ENCODE assay signal across 27 mouse cellular contexts in the genomic region with DNA sequence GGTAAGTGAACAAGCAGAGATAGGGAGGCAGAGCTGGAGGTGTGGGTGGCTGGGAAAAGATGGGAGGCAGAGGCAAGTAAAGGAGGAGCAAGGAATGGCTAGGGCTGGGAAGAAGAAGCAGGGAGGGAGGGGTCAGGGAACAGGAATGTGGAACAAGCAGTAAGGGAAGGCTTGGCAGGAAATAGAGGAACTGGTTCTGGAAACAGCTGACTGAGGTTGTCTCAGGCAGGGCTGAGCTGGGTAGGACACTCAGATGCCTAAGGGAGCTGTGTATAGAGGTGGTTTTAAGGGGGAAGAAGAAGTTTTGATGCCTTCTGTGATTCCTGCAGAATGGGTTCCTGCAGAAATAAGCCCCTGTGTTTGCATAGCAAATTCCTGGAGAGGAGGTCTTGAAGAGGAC.
A peak's percentile ranks its signal among the peaks of the same experiment; 100 is the strongest.
DNase-seq lines count a peak whose midpoint lies in the region; ATAC-seq and TF ChIP-seq lines count a peak whose summit lies in the region.
"Had no signal": no experiment of that assay in that cellular context is flagged by ENCODE, and none has a peak within 500 bp of the region (broad histone marks: within the 10 kb centered on the region; RNA-seq: fewer than 3 reads in every experiment).

No protein-coding gene starts in this region.

- H3K9ac ChIP-seq in kidney, postnatal 0 days (ENCODE audit: low read depth, low read length), result no peak overlapping the region
- H3K9ac ChIP-seq in kidney, embryonic 14.5 days (ENCODE audit: low read depth, low read length), result no peak overlapping the region
- H3K9ac ChIP-seq in midbrain, embryonic 11.5 days (ENCODE audit: low read length), result no peak overlapping the region
- H3K9ac ChIP-seq in midbrain, postnatal 0 days (replicated peaks; ENCODE audit: low read length, poor library complexity, severe bottlenecking), result no peak overlapping the region
- H3K9ac ChIP-seq: embryonic facial prominence, embryonic 12.5 days; embryonic facial prominence, embryonic 15.5 days; forebrain, postnatal 0 days; hindbrain, embryonic 12.5 days; hindbrain, embryonic 15.5 days had no signal

- peak; percentile 5 for DNase-seq in kidney, postnatal 0 days (ENCODE audit: low spot score)
- peak; percentile 14 for DNase-seq in midbrain, embryonic 11.5 days (ENCODE audit: low spot score, missing footprints)
- DNase-seq in midbrain, postnatal 0 days (ENCODE audit: low spot score), result no peak
- no peak for DNase-seq in right cerebral cortex, postnatal 14 days
- DNase-seq: adrenal gland, adult 8-10 months; adrenal gland, postnatal 25 days; B cell, adult 2 months; cerebellum, adult 11-12 months; cerebellum, adult 8-10 months; cerebellum, postnatal 10 days; cerebellum, postnatal 36 days; forebrain, postnatal 0 days; gastrocnemius, adult 2 months; gastrocnemius, postnatal 14 days; heart, adult 2 months had no signal

- H3K4me1 ChIP-seq in kidney, postnatal 0 days (replicated peaks; ENCODE audit: insufficient read depth, low read length), result no peaks in the 10 kb centered on the region
- no peaks in the 10 kb centered on the region for H3K4me1 ChIP-seq in kidney, embryonic 14.5 days (ENCODE audit: control insufficient read depth, insufficient read depth, low read length)
- no peaks in the 10 kb centered on the region for H3K4me1 ChIP-seq in midbrain, embryonic 11.5 days (ENCODE audit: control insufficient read depth, insufficient read depth, low read length)
- no peaks in the 10 kb centered on the region for H3K4me1 ChIP-seq in midbrain, postnatal 0 days (ENCODE audit: insufficient read depth, low read length)
- H3K4me1 ChIP-seq: embryonic facial prominence, embryonic 12.5 days; embryonic facial prominence, embryonic 15.5 days; hindbrain, embryonic 12.5 days; hindbrain, embryonic 15.5 days had no signal

- H3K4me3 ChIP-seq in kidney, postnatal 0 days (replicated peaks; ENCODE audit: low read depth, low read length), result no peak overlapping the region
- H3K4me3 ChIP-seq in kidney, embryonic 14.5 days (ENCODE audit: low read length), result no peak overlapping the region
- H3K4me3 ChIP-seq in midbrain, embryonic 11.5 days (ENCODE audit: low read depth, low read length), result no peak overlapping the region
- H3K4me3 ChIP-seq in midbrain, postnatal 0 days (ENCODE audit: low read depth, low read length), result no peak overlapping the region
- H3K4me3 ChIP-seq: embryonic facial prominence, embryonic 12.5 days; embryonic facial prominence, embryonic 15.5 days; gastrocnemius, adult 2 months; heart, adult 2 months; hindbrain, embryonic 12.5 days; hindbrain, embryonic 15.5 days had no signal

- H3K27me3 ChIP-seq in kidney, postnatal 0 days (ENCODE audit: insufficient read depth, low read length), result no peaks in the 10 kb centered on the region
- no peaks in the 10 kb centered on the region for H3K27me3 ChIP-seq in kidney, embryonic 14.5 days (ENCODE audit: control insufficient read depth, insufficient read depth, low read length)
- no peaks in the 10 kb centered on the region for H3K27me3 ChIP-seq in midbrain, embryonic 11.5 days (ENCODE audit: control insufficient read depth, insufficient read depth, low read length)
- no peaks in the 10 kb centered on the region for H3K27me3 ChIP-seq in midbrain, postnatal 0 days (ENCODE audit: insufficient read depth, low read length)
- H3K27me3 ChIP-seq: CH12.LX; embryonic facial prominence, embryonic 12.5 days; embryonic facial prominence, embryonic 15.5 days; hindbrain, embryonic 12.5 days; hindbrain, embryonic 15.5 days had no signal

- H3K9me3 ChIP-seq in kidney, postnatal 0 days (replicated peaks; ENCODE audit: low read length), result no peaks in the 10 kb centered on the region
- H3K9me3 ChIP-seq in kidney, embryonic 14.5 days (ENCODE audit: control insufficient read depth, low read length), result no peaks in the 10 kb centered on the region; the same call in 1 of the 2 replicates
- no peaks in the 10 kb centered on the region; the same call in 1 of the 2 replicates for H3K9me3 ChIP-seq in midbrain, embryonic 11.5 days (ENCODE audit: control insufficient read depth, low read length)
- peaks cover 8% of the 10 kb centered on the region; the same call in 1 of the 2 replicates for H3K9me3 ChIP-seq in midbrain, postnatal 0 days (ENCODE audit: low read length)
- H3K9me3 ChIP-seq: embryonic facial prominence, embryonic 15.5 days; G1E had no signal

- H3K27ac ChIP-seq in kidney, postnatal 0 days, result no peak overlapping the region
- H3K27ac ChIP-seq in kidney, embryonic 14.5 days (ENCODE audit: low read depth, low read length), result no peak overlapping the region
- no peak overlapping the region for H3K27ac ChIP-seq in midbrain, embryonic 11.5 days (ENCODE audit: low read depth, low read length)
- no peak overlapping the region for H3K27ac ChIP-seq in midbrain, postnatal 0 days (ENCODE audit: low read depth, low read length)
- H3K27ac ChIP-seq: embryonic facial prominence, embryonic 12.5 days; embryonic facial prominence, embryonic 15.5 days; gastrocnemius, adult 2 months; heart, adult 2 months; hindbrain, embryonic 12.5 days; hindbrain, embryonic 15.5 days had no signal

- no peak overlapping the region for H3K4me2 ChIP-seq in kidney, postnatal 0 days (ENCODE audit: low read length)
- H3K4me2 ChIP-seq in kidney, embryonic 14.5 days (replicated peaks; ENCODE audit: low read depth, low read length), result no peak overlapping the region
- no peak overlapping the region for H3K4me2 ChIP-seq in midbrain, embryonic 11.5 days
- no peak overlapping the region for H3K4me2 ChIP-seq in midbrain, postnatal 0 days (ENCODE audit: low read depth, low read length, poor library complexity, severe bottlenecking)
- H3K4me2 ChIP-seq: embryonic facial prominence, embryonic 12.5 days; embryonic facial prominence, embryonic 15.5 days; heart, embryonic 11.5 days; hindbrain, embryonic 12.5 days; hindbrain, embryonic 15.5 days had no signal

- no peaks in the 10 kb centered on the region for H3K36me3 ChIP-seq in kidney, postnatal 0 days (ENCODE audit: insufficient read depth, low read length)
- H3K36me3 ChIP-seq in kidney, embryonic 14.5 days (ENCODE audit: control insufficient read depth, insufficient read depth, low read length), result no peaks in the 10 kb centered on the region
- no peaks in the 10 kb centered on the region for H3K36me3 ChIP-seq in midbrain, embryonic 11.5 days (ENCODE audit: control insufficient read depth, insufficient read depth, low read length)
- no peaks in the 10 kb centered on the region for H3K36me3 ChIP-seq in midbrain, postnatal 0 days (ENCODE audit: insufficient read depth, low read length)
- H3K36me3 ChIP-seq: embryonic facial prominence, embryonic 12.5 days; embryonic facial prominence, embryonic 15.5 days; G1E; hindbrain, embryonic 12.5 days; hindbrain, embryonic 15.5 days had no signal

- TF ChIP-seq CTCF in kidney, postnatal 0 days (IDR thresholded peaks at IDR 0.05; ENCODE audit: low read depth), result no peak
- TF ChIP-seq CTCF in midbrain, postnatal 0 days (IDR thresholded peaks at IDR 0.05), result no peak

- no peak for ATAC-seq in kidney, postnatal 0 days (replicated peaks; ENCODE audit: low FRiP score, low read depth)
- no peak for ATAC-seq in kidney, embryonic 14.5 days (ENCODE audit: low FRiP score, low TSS enrichment)
- no peak for ATAC-seq in midbrain, embryonic 11.5 days (ENCODE audit: low FRiP score)
- ATAC-seq in midbrain, postnatal 0 days (ENCODE audit: low FRiP score), result no peak
- ATAC-seq in megakaryocyte, adult 5-6 weeks (ENCODE audit: poor library complexity, severe bottlenecking), result peak; percentile 88
- no peak for ATAC-seq in activated CD4-positive, CD25-positive, alpha-beta regulatory T cell, adult 4 months
- ATAC-seq: forebrain, embryonic 14.5 days; forebrain, postnatal 0 days; Patski had no signal

Comparison
In these comparisons a context has a peak if more than half of its experiments do, and no peak if none do; other contexts are left out.
1. DNase-seq: peak in kidney, postnatal 0 days (single experiment) and midbrain, embryonic 11.5 days (single experiment); none in midbrain, postnatal 0 days (single experiment) and right cerebral cortex, postnatal 14 days (single experiment).